Mouse (Mus musculus): Measurements from ENCODE around the gene Rpp38. TPM values are rescaled to one million over a fixed set of nuclear protein-coding genes. Genes with fewer than 3 reads are reported as not detected.
A peak's percentile ranks its signal among the peaks of the same experiment; 100 is the strongest.

The Rpp38 gene
- total RNA-seq, 2 experiments from 2014 or later, result 5.8 to 6.4 TPM

GRCm38 (mm10) chr2:3289581-3289980 lies 42.9 kb downstream of the Rpp38 start:
- intact Hi-C loops (cut with DNase I), result no loop called here
- no peak for DNase-seq

GRCm38 (mm10) chr2:3286243-3286642 lies 46.2 kb downstream of the Rpp38 start:
- intact Hi-C loops (cut with DNase I), result no loop called here
- no peak for DNase-seq

GRCm38 (mm10) chr2:3285709-3286108 lies 46.7 kb downstream of the Rpp38 start:
- intact Hi-C loops (cut with DNase I), result loop anchor here (2.0 kb wide), 2 partner anchors 47 to 167 kb away; partner anchors contain the start of gene Rpp38
- no peak for DNase-seq

GRCm38 (mm10) chr2:3285181-3285530 lies 47.3 kb downstream of the Rpp38 start:
- DNase-seq, result no peak

GRCm38 (mm10) chr2:3284473-3285180 lies 47.8 kb downstream of the Rpp38 start:
- intact Hi-C loops (cut with DNase I), result loop anchor here (2.0 kb wide), 2 partner anchors 48 to 166 kb away; partner anchors contain the start of gene Rpp38

More at GRCm38 (mm10) chr2:3285181-3285530, 47.3 kb downstream of the Rpp38 start:
- intact Hi-C loops (cut with DNase I), result loop anchor here (2.0 kb wide), 2 partner anchors 48 to 166 kb away; partner anchors contain the start of gene Rpp38

GRCm38 (mm10) chr2:3283602-3284472 lies 48.6 kb downstream of the Rpp38 start, which contains the start of gene Nmt2:
TSS of gene Nmt2 (plus strand) at chr2:3284212.
- DNase-seq, result peak; percentile 99 to 100
- intact Hi-C loops (cut with DNase I), result loop anchor here (2.0 kb wide), 2 partner anchors 49 to 165 kb away; partner anchors contain the start of gene Rpp38

More at GRCm38 (mm10) chr2:3284473-3285180, 47.8 kb downstream of the Rpp38 start:
- DNase-seq, result peak; percentile 55 to 67

GRCm38 (mm10) chr2:3282866-3283601 lies 49.4 kb downstream of the Rpp38 start:
- intact Hi-C loops (cut with DNase I), result no loop called here
- no peak for DNase-seq

- intact Hi-C loops (cut with DNase I), result no loop called here
- no peak for DNase-seq
Measured at GRCm38 (mm10) chr2:3281311-3281710, 51.1 kb downstream of the Rpp38 start.

Other genes with a start within 250 kb of the Rpp38 start
- gene Fam171a1, start 218.4 kb downstream of the Rpp38 start, total RNA-seq (2021), result 10 to 100 TPM; 30.5 to 33.7 TPM
- gene Nmt2, start 48.4 kb downstream of the Rpp38 start, total RNA-seq (2021), result 10 to 100 TPM; 15.3 to 17.6 TPM
- not detected for gene Acbd7, start 3.5 kb upstream of the Rpp38 start, total RNA-seq (2021)
- not detected for gene Olah, start 64.6 kb upstream of the Rpp38 start, total RNA-seq (2021)
- 1 to 10 TPM in 1 of 2 experiments, under 1 TPM in 1; 0.93 to 1.5 TPM for gene Meig1, start 90.0 kb upstream of the Rpp38 start, total RNA-seq (2021)
- gene Dclre1c, start 91.5 kb upstream of the Rpp38 start, total RNA-seq (2021), result 1 to 10 TPM; 2.6 to 4.1 TPM
- 1 to 10 TPM; 1.7 to 1.8 TPM for gene Suv39h2, start 142.4 kb upstream of the Rpp38 start, total RNA-seq (2021)
- 1 to 10 TPM; 2.1 to 2.2 TPM for gene Gm45902, start 180.1 kb upstream of the Rpp38 start, total RNA-seq (2021)
- gene Hspa14, start 180.2 kb upstream of the Rpp38 start, total RNA-seq (2021), result 10 to 100 TPM; 33.4 to 35.3 TPM
- 1 to 10 TPM; 6.7 to 9.9 TPM for gene Cdnf, start 180.4 kb upstream of the Rpp38 start, total RNA-seq (2021)
- gene Fam107b, start 237.8 kb upstream of the Rpp38 start, total RNA-seq (2021), result 10 to 100 TPM; 20.7 to 23.9 TPM